Mouse (Mus musculus): ENCODE results near the gene Fut4. TPM values are rescaled to one million over a fixed set of nuclear protein-coding genes. Genes with fewer than 3 reads are reported as not detected.

The Fut4 gene
- total and polyA plus RNA-seq, 2 experiments from 2014 or later: 0.53 to 1.5 TPM

DNA sequence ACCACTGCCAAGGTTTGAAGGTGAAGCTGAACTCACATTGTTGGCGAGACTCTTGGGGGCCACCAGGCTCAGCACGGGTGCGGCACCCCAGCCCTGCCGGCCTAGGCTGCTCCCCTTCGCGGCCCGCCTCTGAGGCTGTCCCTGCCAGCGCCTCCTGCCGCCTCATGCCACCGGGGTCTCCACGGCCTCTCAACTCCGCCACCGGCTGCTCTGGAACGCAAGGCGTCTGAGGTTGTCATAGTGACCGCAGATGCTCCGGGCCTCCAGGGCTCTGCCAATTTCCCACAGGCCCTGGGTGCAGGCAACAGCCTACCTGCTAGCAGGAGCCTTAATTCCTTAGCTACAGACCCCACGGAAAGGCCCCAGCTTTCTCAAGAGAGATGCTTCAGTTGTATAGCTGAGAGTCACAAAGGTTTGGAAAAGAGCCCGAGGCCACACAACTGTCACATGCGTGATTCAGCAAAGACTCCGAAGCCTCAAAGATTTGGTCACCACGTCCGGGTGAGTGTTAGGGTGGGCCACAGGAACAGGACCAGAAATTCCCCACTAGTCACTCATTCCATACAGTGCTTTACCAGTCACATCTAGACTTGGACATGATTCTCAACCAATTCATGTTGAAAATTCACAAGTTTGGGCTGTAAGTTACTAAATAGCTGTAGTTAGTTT is 18.7 kb upstream of the Fut4 start, which contains the start of gene 1700012B09Rik:
TSS of gene 1700012B09Rik (minus strand) at position 228 of the 669 bp plus-strand sequence.
- Histone ChIP-seq H3K36me3 (ENCODE audit: insufficient read depth, low read length) (no peaks in the 10 kb centered on the region), H3K27ac (no peak within 1 kb of the TSS), H3K4me2 (ENCODE audit: low read depth, low read length) (peak within 1 kb of the TSS; percentile 35; the same call in 1 of the 2 replicates), H3K4me1 (ENCODE audit: insufficient read depth, low read length) (peaks cover 3% of the 10 kb centered on the region; the same call in 1 of the 2 replicates), H3K9ac (replicated peaks; ENCODE audit: low read length) (no peak within 1 kb of the TSS), H3K4me3 (ENCODE audit: low read length) (no peak within 1 kb of the TSS), H3K9me3 (ENCODE audit: low read length) (no peaks in the 10 kb centered on the region), H3K27me3 (ENCODE audit: insufficient read depth, low read length) (no peaks in the 10 kb centered on the region)
- ATAC-seq (peak; percentile 72), DNase-seq (ENCODE audit: low spot score) (peak; percentile 30)
- 13% methylated on average over 23 of the region's 23 CpGs for WGBS
- TF ChIP-seq CTCF (IDR thresholded peaks at IDR 0.05; ENCODE audit: low read depth): no peak

DNA sequence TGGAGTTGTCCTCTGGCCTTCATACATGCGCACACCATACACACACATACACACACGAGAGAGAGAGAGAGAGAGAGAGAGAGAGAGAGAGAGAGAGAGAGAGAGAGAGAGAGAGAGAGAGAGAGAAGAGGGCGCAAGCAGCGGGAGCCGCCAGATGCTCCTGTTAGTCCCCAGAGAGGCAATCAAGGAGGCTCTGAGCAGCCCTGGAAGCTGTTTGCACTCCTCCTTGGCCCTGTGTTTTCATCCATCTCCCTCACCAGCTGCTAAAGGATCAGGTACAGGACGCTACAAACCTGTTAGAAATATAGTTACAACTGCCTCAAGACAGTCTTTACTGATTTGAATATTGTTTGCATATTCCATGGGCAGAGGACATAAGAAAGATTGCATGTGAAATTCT is 17.6 kb upstream of the Fut4 start:
- DNase-seq (ENCODE audit: low spot score): no peak
- ATAC-seq: no peak
- WGBS: 63% methylated on average over 5 of the region's 6 CpGs

DNA sequence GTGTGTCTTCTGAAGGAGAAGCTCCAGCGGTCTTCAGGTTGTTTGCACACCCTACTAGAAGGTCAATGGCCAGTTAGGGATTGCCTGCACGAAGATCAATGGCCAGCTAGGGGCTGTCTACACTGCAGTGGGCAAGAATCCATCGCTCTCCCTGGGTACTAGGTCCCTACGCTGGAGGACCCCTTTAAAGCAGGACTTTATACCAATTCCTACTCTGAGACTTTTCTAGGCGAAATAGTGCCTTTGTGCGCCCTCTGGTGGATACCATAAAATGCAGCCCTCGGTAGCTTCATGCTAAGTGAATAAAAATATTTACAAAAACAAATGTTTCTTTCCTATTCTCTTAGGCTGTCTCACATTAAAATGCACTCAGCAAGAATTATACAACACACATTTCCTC is 12.6 kb upstream of the Fut4 start:
- WGBS: 27% methylated on average over 7 of the region's 7 CpGs
- ATAC-seq: peak; percentile 64

More for the DNA sequence above, 17.6 kb upstream of the Fut4 start:
- peaks cover 3% of the 10 kb centered on the region; the same call in 1 of the 2 replicates for H3K4me1 ChIP-seq (ENCODE audit: insufficient read depth, low read length)
- H3K9me3 ChIP-seq (ENCODE audit: low read length): no peaks in the 10 kb centered on the region
- H3K27me3 ChIP-seq (ENCODE audit: insufficient read depth, low read length): no peaks in the 10 kb centered on the region
- H3K9ac ChIP-seq (replicated peaks; ENCODE audit: low read length): no peak overlapping the region
- H3K4me3 ChIP-seq (ENCODE audit: low read length): no peak overlapping the region
- no peaks in the 10 kb centered on the region for H3K36me3 ChIP-seq (ENCODE audit: insufficient read depth, low read length)
- TF ChIP-seq CTCF (IDR thresholded peaks at IDR 0.05; ENCODE audit: low read depth): no peak
- H3K4me2 ChIP-seq (ENCODE audit: low read depth, low read length): no peak overlapping the region
- no peak overlapping the region for H3K27ac ChIP-seq

GRCm38 (mm10) chr9:14759261-14759660 is 7.1 kb upstream of the Fut4 start:
- TF ChIP-seq CTCF (IDR thresholded peaks at IDR 0.05; ENCODE audit: low read depth): no peak
- Histone ChIP-seq H3K9ac (replicated peaks; ENCODE audit: low read length) (no peak overlapping the region), H3K4me2 (ENCODE audit: low read depth, low read length) (no peak overlapping the region), H3K27me3 (ENCODE audit: insufficient read depth, low read length) (no peaks in the 10 kb centered on the region), H3K4me1 (ENCODE audit: insufficient read depth, low read length) (no peaks in the 10 kb centered on the region), H3K36me3 (ENCODE audit: insufficient read depth, low read length) (no peaks in the 10 kb centered on the region), H3K9me3 (ENCODE audit: low read length) (no peaks in the 10 kb centered on the region), H3K27ac (no peak overlapping the region), H3K4me3 (ENCODE audit: low read length) (no peak overlapping the region)
- DNase-seq (ENCODE audit: low spot score): no peak
- ATAC-seq: no peak

More for the DNA sequence above, 12.6 kb upstream of the Fut4 start:
- peak; percentile 80 for TF ChIP-seq CTCF (IDR thresholded peaks at IDR 0.05; ENCODE audit: low read depth)
- Histone ChIP-seq H3K27me3 (ENCODE audit: insufficient read depth, low read length) (no peaks in the 10 kb centered on the region), H3K4me2 (ENCODE audit: low read depth, low read length) (no peak overlapping the region), H3K27ac (no peak overlapping the region), H3K9ac (replicated peaks; ENCODE audit: low read length) (no peak overlapping the region), H3K4me3 (ENCODE audit: low read length) (no peak overlapping the region), H3K36me3 (ENCODE audit: insufficient read depth, low read length) (no peaks in the 10 kb centered on the region), H3K9me3 (ENCODE audit: low read length) (no peaks in the 10 kb centered on the region), H3K4me1 (ENCODE audit: insufficient read depth, low read length) (no peaks in the 10 kb centered on the region)
- peak; percentile 80 for DNase-seq (ENCODE audit: low spot score)

GRCm38 (mm10) chr9:14758590-14758989 is 6.4 kb upstream of the Fut4 start:
- Histone ChIP-seq H3K4me2 (ENCODE audit: low read depth, low read length) (no peak overlapping the region), H3K36me3 (ENCODE audit: insufficient read depth, low read length) (no peaks in the 10 kb centered on the region), H3K9ac (replicated peaks; ENCODE audit: low read length) (no peak overlapping the region), H3K9me3 (ENCODE audit: low read length) (no peaks in the 10 kb centered on the region), H3K27me3 (ENCODE audit: insufficient read depth, low read length) (no peaks in the 10 kb centered on the region), H3K27ac (no peak overlapping the region), H3K4me1 (ENCODE audit: insufficient read depth, low read length) (no peaks in the 10 kb centered on the region), H3K4me3 (ENCODE audit: low read length) (no peak overlapping the region)
- 73% methylated on average over 7 of the region's 7 CpGs for WGBS
- DNase-seq (ENCODE audit: low spot score): no peak
- no peak for ATAC-seq
- no peak for TF ChIP-seq CTCF (IDR thresholded peaks at IDR 0.05; ENCODE audit: low read depth)

DNA sequence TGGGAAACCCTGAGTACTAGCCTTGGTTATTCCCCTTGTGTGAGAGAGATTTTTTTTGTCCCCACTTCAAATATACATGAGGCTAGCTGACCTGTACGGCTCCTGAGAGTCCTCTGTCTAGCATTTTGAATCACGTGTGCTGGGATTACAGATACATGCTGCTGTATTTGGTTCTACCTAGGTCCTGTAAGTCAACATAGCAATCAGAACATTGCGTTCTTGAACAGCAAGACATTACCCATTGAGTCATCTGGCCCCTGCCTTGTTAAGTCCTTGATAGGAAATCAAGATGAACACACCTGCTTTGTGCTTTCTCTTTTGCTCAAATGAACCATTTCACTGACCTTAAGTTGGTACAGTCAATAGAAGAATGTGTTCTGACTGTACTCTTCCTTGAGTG is 2.3 kb upstream of the Fut4 start:
- Histone ChIP-seq H3K9ac (replicated peaks; ENCODE audit: low read length) (no peak overlapping the region), H3K27me3 (ENCODE audit: insufficient read depth, low read length) (no peaks in the 10 kb centered on the region), H3K36me3 (ENCODE audit: insufficient read depth, low read length) (no peaks in the 10 kb centered on the region), H3K9me3 (ENCODE audit: low read length) (no peaks in the 10 kb centered on the region), H3K4me2 (ENCODE audit: low read depth, low read length) (no peak overlapping the region), H3K27ac (no peak overlapping the region), H3K4me3 (ENCODE audit: low read length) (no peak overlapping the region), H3K4me1 (ENCODE audit: insufficient read depth, low read length) (peaks cover 10% of the 10 kb centered on the region; the same call in 1 of the 2 replicates)
- TF ChIP-seq CTCF (IDR thresholded peaks at IDR 0.05; ENCODE audit: low read depth): no peak
- DNase-seq (ENCODE audit: low spot score) (no peak), ATAC-seq (no peak)
- 85% methylated on average over 3 of the region's 3 CpGs for WGBS

- Histone ChIP-seq H3K36me3 (ENCODE audit: insufficient read depth, low read length) (no peaks in the 10 kb centered on the region), H3K9me3 (ENCODE audit: low read length) (no peaks in the 10 kb centered on the region), H3K27ac (no peak overlapping the region), H3K4me3 (ENCODE audit: low read length) (no peak overlapping the region), H3K4me1 (ENCODE audit: insufficient read depth, low read length) (peaks cover 10% of the 10 kb centered on the region; the same call in 1 of the 2 replicates), H3K4me2 (ENCODE audit: low read depth, low read length) (no peak overlapping the region), H3K27me3 (ENCODE audit: insufficient read depth, low read length) (no peaks in the 10 kb centered on the region), H3K9ac (replicated peaks; ENCODE audit: low read length) (no peak overlapping the region)
- DNase-seq (ENCODE audit: low spot score): no peak
- no peak for ATAC-seq
- TF ChIP-seq CTCF (IDR thresholded peaks at IDR 0.05; ENCODE audit: low read depth): no peak
Observed at GRCm38 (mm10) chr9:14753947-14754346, 1.8 kb upstream of the Fut4 start.

All from hindbrain, postnatal 0 days (tissue).